Mouse (Mus musculus): ENCODE data around the gene Rbfox3. TPM values are rescaled to one million over a fixed set of nuclear protein-coding genes. Genes with fewer than 3 reads are reported as not detected.

The Rbfox3 gene
- polyA plus RNA-seq, 1 experiment from 2014 or later: 31.7 TPM

DNA sequence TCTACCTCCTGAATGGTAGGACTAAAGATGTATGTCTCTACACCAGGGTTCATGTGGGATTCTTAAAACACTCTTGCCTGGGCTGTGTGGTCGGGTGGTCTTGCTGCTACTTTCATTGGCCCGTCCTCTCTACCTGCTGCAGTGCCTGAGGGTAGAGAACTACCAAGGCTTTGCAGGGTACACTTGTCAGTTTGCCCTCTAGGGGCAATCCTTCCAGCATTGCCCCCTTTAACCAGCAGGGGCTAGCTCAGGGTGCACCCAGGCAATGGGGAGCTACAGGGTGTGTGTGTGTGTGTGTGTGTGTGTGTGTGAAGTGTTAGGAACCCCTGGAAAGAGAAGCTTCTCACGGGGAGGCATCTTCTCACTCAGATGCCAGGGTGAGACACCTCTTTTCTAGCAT, 173.6 kb downstream of the Rbfox3 start:
- Histone ChIP-seq H3K4me3 (replicated peaks; ENCODE audit: low read depth, low read length) (no peak overlapping the region), H3K36me3 (ENCODE audit: control insufficient read depth, insufficient read depth, low read length) (no peaks in the 10 kb centered on the region), H3K27ac (replicated peaks; ENCODE audit: low read depth, low read length) (no peak overlapping the region), H3K4me1 (ENCODE audit: control insufficient read depth, insufficient read depth, low read length) (peaks cover 19% of the 10 kb centered on the region), H3K4me2 (ENCODE audit: low read length) (no peak overlapping the region), H3K9ac (replicated peaks; ENCODE audit: low read length) (no peak overlapping the region), H3K27me3 (ENCODE audit: control insufficient read depth, insufficient read depth, low read length) (no peaks in the 10 kb centered on the region), H3K9me3 (ENCODE audit: control insufficient read depth, low read length) (no peaks in the 10 kb centered on the region)
- 65% methylated on average over 3 of the region's 3 CpGs for WGBS
- no peak for ATAC-seq (ENCODE audit: low FRiP score, low TSS enrichment)
- DNase-seq: no peak

DNA sequence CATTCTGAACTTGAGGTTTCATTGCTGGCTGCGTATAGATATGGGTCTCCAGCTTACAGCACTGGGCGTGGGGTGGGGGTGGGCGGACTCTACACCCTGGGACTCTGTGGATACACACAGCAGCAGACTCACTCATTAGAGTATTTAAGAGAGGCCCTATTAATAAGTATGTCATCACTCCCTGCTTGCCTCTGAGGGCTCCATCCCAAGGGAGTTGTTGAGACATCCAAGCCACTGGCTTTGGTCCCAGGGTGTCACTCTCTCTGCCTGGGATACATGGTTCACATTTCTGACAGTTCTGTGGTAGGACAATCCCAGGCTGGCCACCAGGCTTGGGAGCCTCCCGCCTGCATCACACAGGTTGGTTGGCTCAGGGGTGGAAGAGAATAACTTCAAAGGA, 174.4 kb downstream of the Rbfox3 start:
- H3K4me3 ChIP-seq (replicated peaks; ENCODE audit: low read depth, low read length): no peak overlapping the region
- no peak overlapping the region for H3K27ac ChIP-seq (replicated peaks; ENCODE audit: low read depth, low read length)
- no peaks in the 10 kb centered on the region for H3K36me3 ChIP-seq (ENCODE audit: control insufficient read depth, insufficient read depth, low read length)
- ATAC-seq (ENCODE audit: low FRiP score, low TSS enrichment) (no peak), DNase-seq (no peak)
- no peaks in the 10 kb centered on the region for H3K27me3 ChIP-seq (ENCODE audit: control insufficient read depth, insufficient read depth, low read length)
- H3K4me2 ChIP-seq (ENCODE audit: low read length): no peak overlapping the region
- H3K9me3 ChIP-seq (ENCODE audit: control insufficient read depth, low read length): no peaks in the 10 kb centered on the region
- H3K9ac ChIP-seq (replicated peaks; ENCODE audit: low read length): no peak overlapping the region
- peaks cover 23% of the 10 kb centered on the region for H3K4me1 ChIP-seq (ENCODE audit: control insufficient read depth, insufficient read depth, low read length)
- 85% methylated on average over 4 of the region's 4 CpGs for WGBS

DNA sequence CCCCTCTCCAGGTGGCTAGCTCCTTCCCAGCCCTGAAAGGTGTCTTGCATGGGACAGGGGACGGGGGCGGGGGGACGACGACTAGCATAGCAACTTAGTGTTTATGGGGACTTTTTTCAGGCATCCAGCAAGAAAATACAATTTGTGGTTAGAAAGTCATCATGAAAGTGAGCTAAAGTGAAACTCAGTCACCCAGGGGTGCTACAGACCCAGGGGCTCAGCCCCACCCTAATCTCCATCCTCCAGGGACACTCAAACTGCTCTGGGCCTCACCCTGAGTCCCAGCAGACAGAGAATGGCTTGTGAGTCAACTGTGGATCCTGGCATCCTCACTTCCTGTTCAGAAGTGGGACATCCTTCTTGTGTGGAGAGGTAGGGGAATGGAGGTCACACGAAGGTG, 179.7 kb downstream of the Rbfox3 start:
- WGBS: 93% methylated on average over 5 of the region's 5 CpGs
- H3K27ac ChIP-seq (replicated peaks; ENCODE audit: low read depth, low read length): no peak overlapping the region
- no peak for DNase-seq
- H3K4me2 ChIP-seq (ENCODE audit: low read length): no peak overlapping the region
- no peak overlapping the region for H3K9ac ChIP-seq (replicated peaks; ENCODE audit: low read length)
- no peaks in the 10 kb centered on the region for H3K9me3 ChIP-seq (ENCODE audit: control insufficient read depth, low read length)
- no peak for ATAC-seq (ENCODE audit: low FRiP score, low TSS enrichment)
- H3K36me3 ChIP-seq (ENCODE audit: control insufficient read depth, insufficient read depth, low read length): no peaks in the 10 kb centered on the region
- no peaks in the 10 kb centered on the region for H3K27me3 ChIP-seq (ENCODE audit: control insufficient read depth, insufficient read depth, low read length)
- peaks cover 36% of the 10 kb centered on the region for H3K4me1 ChIP-seq (ENCODE audit: control insufficient read depth, insufficient read depth, low read length)
- no peak overlapping the region for H3K4me3 ChIP-seq (replicated peaks; ENCODE audit: low read depth, low read length)

GRCm38 (mm10) chr11:118729373-118729772, 182.0 kb downstream of the Rbfox3 start:
- no peak overlapping the region for H3K9ac ChIP-seq (replicated peaks; ENCODE audit: low read length)
- WGBS: 33% methylated on average over 8 of the region's 8 CpGs
- H3K27me3 ChIP-seq (ENCODE audit: control insufficient read depth, insufficient read depth, low read length): no peaks in the 10 kb centered on the region
- H3K36me3 ChIP-seq (ENCODE audit: control insufficient read depth, insufficient read depth, low read length): no peaks in the 10 kb centered on the region
- ATAC-seq (ENCODE audit: low FRiP score, low TSS enrichment) (no peak; the same call in 1 of the 2 replicates), DNase-seq (no peak)
- H3K4me3 ChIP-seq (replicated peaks; ENCODE audit: low read depth, low read length): no peak overlapping the region
- peaks cover 27% of the 10 kb centered on the region for H3K4me1 ChIP-seq (ENCODE audit: control insufficient read depth, insufficient read depth, low read length)
- H3K4me2 ChIP-seq (ENCODE audit: low read length): no peak overlapping the region
- H3K9me3 ChIP-seq (ENCODE audit: control insufficient read depth, low read length): no peaks in the 10 kb centered on the region
- no peak overlapping the region for H3K27ac ChIP-seq (replicated peaks; ENCODE audit: low read depth, low read length)

GRCm38 (mm10) chr11:118728797-118729196, 182.6 kb downstream of the Rbfox3 start:
- Histone ChIP-seq H3K27me3 (ENCODE audit: control insufficient read depth, insufficient read depth, low read length) (no peaks in the 10 kb centered on the region), H3K27ac (replicated peaks; ENCODE audit: low read depth, low read length) (no peak overlapping the region), H3K36me3 (ENCODE audit: control insufficient read depth, insufficient read depth, low read length) (no peaks in the 10 kb centered on the region), H3K4me1 (ENCODE audit: control insufficient read depth, insufficient read depth, low read length) (peaks cover 27% of the 10 kb centered on the region), H3K9me3 (ENCODE audit: control insufficient read depth, low read length) (no peaks in the 10 kb centered on the region), H3K4me3 (replicated peaks; ENCODE audit: low read depth, low read length) (no peak overlapping the region), H3K4me2 (ENCODE audit: low read length) (no peak overlapping the region), H3K9ac (replicated peaks; ENCODE audit: low read length) (no peak overlapping the region)
- 70% methylated on average over 12 of the region's 12 CpGs for WGBS
- DNase-seq (no peak), ATAC-seq (ENCODE audit: low FRiP score, low TSS enrichment) (no peak)

- Histone ChIP-seq H3K4me2 (ENCODE audit: low read length) (no peak overlapping the region), H3K9me3 (ENCODE audit: control insufficient read depth, low read length) (no peaks in the 10 kb centered on the region), H3K36me3 (ENCODE audit: control insufficient read depth, insufficient read depth, low read length) (no peaks in the 10 kb centered on the region), H3K27me3 (ENCODE audit: control insufficient read depth, insufficient read depth, low read length) (no peaks in the 10 kb centered on the region), H3K4me3 (replicated peaks; ENCODE audit: low read depth, low read length) (no peak overlapping the region), H3K4me1 (ENCODE audit: control insufficient read depth, insufficient read depth, low read length) (peaks cover 28% of the 10 kb centered on the region), H3K27ac (replicated peaks; ENCODE audit: low read depth, low read length) (no peak overlapping the region), H3K9ac (replicated peaks; ENCODE audit: low read length) (no peak overlapping the region; the same call in 1 of the 2 replicates)
- DNase-seq (no peak), ATAC-seq (ENCODE audit: low FRiP score, low TSS enrichment) (no peak)
- WGBS: 22% methylated on average over 8 of the region's 8 CpGs
Observed at GRCm38 (mm10) chr11:118728083-118728551, 183.3 kb downstream of the Rbfox3 start.

DNA sequence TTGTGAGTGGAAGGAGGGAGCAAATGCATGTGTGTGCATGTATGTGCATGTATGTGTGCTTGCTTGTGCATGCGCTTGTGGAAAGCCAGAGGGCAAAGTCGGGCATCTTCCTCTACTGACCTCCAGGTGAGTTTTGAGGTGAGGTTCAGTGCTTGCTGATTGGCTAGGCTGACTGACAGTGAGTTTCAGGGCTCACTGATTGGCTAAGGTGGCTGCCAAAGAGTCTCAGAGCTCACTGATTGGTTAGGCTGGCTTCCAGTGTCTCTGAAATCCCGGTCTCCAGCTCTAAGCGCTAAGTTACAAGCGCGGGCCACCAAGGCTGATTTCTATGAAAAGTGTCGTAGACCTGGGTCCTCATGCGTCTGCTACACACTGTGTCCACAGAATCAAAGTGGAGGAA, 185.0 kb downstream of the Rbfox3 start:
- Histone ChIP-seq H3K27me3 (ENCODE audit: control insufficient read depth, insufficient read depth, low read length) (no peaks in the 10 kb centered on the region), H3K36me3 (ENCODE audit: control insufficient read depth, insufficient read depth, low read length) (no peaks in the 10 kb centered on the region), H3K4me2 (ENCODE audit: low read length) (no peak overlapping the region), H3K4me1 (ENCODE audit: control insufficient read depth, insufficient read depth, low read length) (peaks cover 25% of the 10 kb centered on the region), H3K9ac (replicated peaks; ENCODE audit: low read length) (no peak overlapping the region), H3K4me3 (replicated peaks; ENCODE audit: low read depth, low read length) (no peak overlapping the region), H3K9me3 (ENCODE audit: control insufficient read depth, low read length) (no peaks in the 10 kb centered on the region), H3K27ac (replicated peaks; ENCODE audit: low read depth, low read length) (no peak overlapping the region)
- no peak for ATAC-seq (ENCODE audit: low FRiP score, low TSS enrichment)
- no peak for DNase-seq
- 82% methylated on average over 8 of the region's 8 CpGs for WGBS

DNA sequence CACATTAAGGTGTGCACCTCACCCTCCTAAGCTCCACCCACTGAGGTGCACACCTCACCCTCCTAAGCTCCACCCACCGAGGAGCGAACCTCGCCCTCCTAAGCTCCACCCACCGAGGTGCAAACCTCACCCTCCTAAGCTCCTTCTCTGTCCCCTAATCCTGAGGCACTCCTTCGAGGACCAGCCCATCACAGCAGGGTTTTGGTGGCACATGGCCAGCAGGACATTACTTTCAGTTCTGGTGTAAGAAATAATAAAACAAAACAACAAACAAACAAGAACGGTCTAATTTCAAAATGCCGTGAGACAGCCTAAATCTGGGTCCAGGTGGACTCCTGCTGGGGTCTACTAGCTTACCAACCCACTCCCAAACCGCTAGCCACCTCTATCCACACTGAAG, 187.0 kb downstream of the Rbfox3 start:
- Histone ChIP-seq H3K9ac (replicated peaks; ENCODE audit: low read length) (no peak overlapping the region), H3K36me3 (ENCODE audit: control insufficient read depth, insufficient read depth, low read length) (no peaks in the 10 kb centered on the region), H3K27me3 (ENCODE audit: control insufficient read depth, insufficient read depth, low read length) (no peaks in the 10 kb centered on the region), H3K4me2 (ENCODE audit: low read length) (no peak overlapping the region), H3K9me3 (ENCODE audit: control insufficient read depth, low read length) (no peaks in the 10 kb centered on the region), H3K4me3 (replicated peaks; ENCODE audit: low read depth, low read length) (no peak overlapping the region), H3K4me1 (ENCODE audit: control insufficient read depth, insufficient read depth, low read length) (peaks cover 22% of the 10 kb centered on the region), H3K27ac (replicated peaks; ENCODE audit: low read depth, low read length) (no peak overlapping the region)
- 89% methylated on average over 8 of the region's 8 CpGs for WGBS
- DNase-seq (no peak), ATAC-seq (ENCODE audit: low FRiP score, low TSS enrichment) (no peak)

- Histone ChIP-seq H3K4me3 (replicated peaks; ENCODE audit: low read depth, low read length) (no peak overlapping the region), H3K9me3 (ENCODE audit: control insufficient read depth, low read length) (no peaks in the 10 kb centered on the region), H3K27me3 (ENCODE audit: control insufficient read depth, insufficient read depth, low read length) (no peaks in the 10 kb centered on the region), H3K9ac (replicated peaks; ENCODE audit: low read length) (no peak overlapping the region), H3K36me3 (ENCODE audit: control insufficient read depth, insufficient read depth, low read length) (no peaks in the 10 kb centered on the region), H3K27ac (replicated peaks; ENCODE audit: low read depth, low read length) (no peak overlapping the region), H3K4me1 (ENCODE audit: control insufficient read depth, insufficient read depth, low read length) (peaks cover 11% of the 10 kb centered on the region; the same call in 1 of the 2 replicates), H3K4me2 (ENCODE audit: low read length) (no peak overlapping the region)
- WGBS: 80% methylated on average over 8 of the region's 8 CpGs
- DNase-seq: no peak
- ATAC-seq (ENCODE audit: low FRiP score, low TSS enrichment): no peak
Observed at GRCm38 (mm10) chr11:118723166-118723565, 188.2 kb downstream of the Rbfox3 start.
